Mouse (Mus musculus): ENCODE results near the gene Gm20388. TPM values are rescaled to one million over a fixed set of nuclear protein-coding genes. Genes with fewer than 3 reads are reported as not detected.

Gene Gm20388
- polyA plus RNA-seq, 1 experiment from 2014 or later = not detected

- H3K4me1 ChIP-seq (ENCODE audit: control insufficient read depth, insufficient read depth, low read length) = no peaks in the 10 kb centered on the region
- no peak overlapping the region for H3K4me2 ChIP-seq
- DNase-seq (ENCODE audit: low spot score, missing footprints) (no peak), ATAC-seq (ENCODE audit: low FRiP score) (no peak)
- H3K27ac ChIP-seq (ENCODE audit: low read depth, low read length) = no peak overlapping the region
- H3K27me3 ChIP-seq (ENCODE audit: control insufficient read depth, insufficient read depth, low read length) = no peaks in the 10 kb centered on the region
- peaks cover 15% of the 10 kb centered on the region for H3K36me3 ChIP-seq (ENCODE audit: control insufficient read depth, insufficient read depth, low read length)
- H3K4me3 ChIP-seq (ENCODE audit: low read depth, low read length) = no peak overlapping the region
- 97% methylated on average over 7 of the region's 7 CpGs for WGBS
- H3K9ac ChIP-seq (ENCODE audit: low read length) = no peak overlapping the region
- no peaks in the 10 kb centered on the region for H3K9me3 ChIP-seq (ENCODE audit: control insufficient read depth, low read length)
These were observed 4018.4 kb downstream of the Gm20388 start for GRCm38 (mm10) chr8:123929026-123929425.

GRCm38 (mm10) chr8:123948942-123949685, 4038.5 kb downstream of the Gm20388 start, which contains the start of gene Nup133:
Nup133 (minus strand) TSS chr8:123949265.
- Histone ChIP-seq H3K27me3 (ENCODE audit: control insufficient read depth, insufficient read depth, low read length) (no peaks in the 10 kb centered on the region), H3K4me1 (ENCODE audit: control insufficient read depth, insufficient read depth, low read length) (peaks cover 10% of the 10 kb centered on the region), H3K4me2 (peak within 1 kb of the TSS; percentile 83), H3K9me3 (ENCODE audit: control insufficient read depth, low read length) (no peaks in the 10 kb centered on the region), H3K36me3 (ENCODE audit: control insufficient read depth, insufficient read depth, low read length) (0 out of 2 replicates have a peak, but pooled peaks cover 5% of the 10 kb centered on the region), H3K9ac (ENCODE audit: low read length) (peak within 1 kb of the TSS; percentile 81), H3K27ac (ENCODE audit: low read depth, low read length) (no peak within 1 kb of the TSS), H3K4me3 (ENCODE audit: low read depth, low read length) (peak within 1 kb of the TSS; percentile 95)
- DNase-seq (ENCODE audit: low spot score, missing footprints) (peak; percentile 100), ATAC-seq (ENCODE audit: low FRiP score) (peak; percentile 90)
- WGBS = under 1% methylated on average over 77 of the region's 77 CpGs

DNA sequence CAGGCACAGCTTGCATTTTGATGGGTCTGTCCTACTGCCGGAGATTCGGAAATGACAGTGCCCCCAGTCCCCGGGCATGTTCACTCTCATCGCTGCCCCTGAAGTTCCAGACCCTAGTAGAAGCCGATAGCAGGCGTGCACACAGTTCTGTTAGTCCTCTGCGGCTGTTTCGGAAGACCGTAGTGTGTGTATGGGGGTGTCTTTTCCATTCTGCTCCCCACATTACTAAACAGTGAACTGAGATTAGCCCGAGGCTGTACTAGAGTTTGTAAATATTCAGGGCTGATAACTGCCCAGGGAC, 4039.0 kb downstream of the Gm20388 start:
- H3K27me3 ChIP-seq (ENCODE audit: control insufficient read depth, insufficient read depth, low read length) = no peaks in the 10 kb centered on the region
- 5% methylated on average over 10 of the region's 10 CpGs for WGBS
- 0 out of 2 replicates have a peak, but pooled peaks cover 5% of the 10 kb centered on the region for H3K36me3 ChIP-seq (ENCODE audit: control insufficient read depth, insufficient read depth, low read length)
- H3K4me3 ChIP-seq (ENCODE audit: low read depth, low read length) = peak overlapping the region; percentile 95
- no peaks in the 10 kb centered on the region for H3K9me3 ChIP-seq (ENCODE audit: control insufficient read depth, low read length)
- H3K27ac ChIP-seq (ENCODE audit: low read depth, low read length) = no peak overlapping the region
- peak; percentile 68 for ATAC-seq (ENCODE audit: low FRiP score)
- peak overlapping the region; percentile 81 for H3K4me2 ChIP-seq
- peaks cover 10% of the 10 kb centered on the region for H3K4me1 ChIP-seq (ENCODE audit: control insufficient read depth, insufficient read depth, low read length)
- H3K9ac ChIP-seq (ENCODE audit: low read length) = peak overlapping the region; percentile 80
- DNase-seq (ENCODE audit: low spot score, missing footprints) = no peak

DNA sequence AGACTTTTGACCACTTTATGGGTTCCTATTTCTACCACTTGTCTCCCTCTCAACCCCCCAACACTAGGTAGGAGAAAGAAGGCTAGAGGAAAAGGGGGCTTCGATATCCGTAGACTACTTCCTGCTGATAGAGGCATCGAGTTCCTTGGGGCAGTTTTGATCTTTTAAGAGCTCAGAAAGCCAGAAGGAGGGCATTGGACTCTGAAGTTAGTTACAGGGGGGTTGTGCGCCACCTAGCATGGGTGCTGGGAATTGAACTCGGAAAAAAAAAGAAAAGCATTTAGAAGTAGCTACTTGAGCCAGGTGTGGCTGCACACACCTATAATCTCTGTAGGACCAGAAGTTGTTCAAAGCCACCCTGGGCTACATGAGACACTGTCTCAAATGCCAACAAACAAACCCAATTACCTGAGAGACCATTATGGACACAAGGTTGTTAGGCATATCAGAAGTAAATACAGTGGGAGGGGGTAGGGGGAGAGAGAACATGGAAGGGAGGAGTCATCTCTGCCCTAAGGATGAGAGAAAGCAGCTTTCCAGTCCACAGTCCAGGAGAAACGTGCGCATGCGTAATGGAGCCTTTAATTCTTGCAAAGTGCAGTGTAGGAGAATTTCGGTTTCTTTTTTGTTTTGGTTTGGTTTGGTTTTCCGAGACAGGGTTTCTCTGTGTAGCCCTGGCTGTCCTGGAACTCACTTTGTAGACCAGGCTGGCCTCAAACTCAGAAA, 4039.6 kb downstream of the Gm20388 start:
- Histone ChIP-seq H3K4me3 (ENCODE audit: low read depth, low read length) (peak overlapping the region; percentile 95), H3K36me3 (ENCODE audit: control insufficient read depth, insufficient read depth, low read length) (0 out of 2 replicates have a peak, but pooled peaks cover 4% of the 10 kb centered on the region), H3K27ac (ENCODE audit: low read depth, low read length) (no peak overlapping the region), H3K27me3 (ENCODE audit: control insufficient read depth, insufficient read depth, low read length) (no peaks in the 10 kb centered on the region), H3K4me2 (peak overlapping the region; percentile 81), H3K9me3 (ENCODE audit: control insufficient read depth, low read length) (no peaks in the 10 kb centered on the region), H3K4me1 (ENCODE audit: control insufficient read depth, insufficient read depth, low read length) (peaks cover 10% of the 10 kb centered on the region), H3K9ac (ENCODE audit: low read length) (peak overlapping the region; percentile 80)
- no peak for ATAC-seq (ENCODE audit: low FRiP score)
- DNase-seq (ENCODE audit: low spot score, missing footprints) = peak; percentile 91
- 35% methylated on average over 10 of the region's 10 CpGs for WGBS

DNA sequence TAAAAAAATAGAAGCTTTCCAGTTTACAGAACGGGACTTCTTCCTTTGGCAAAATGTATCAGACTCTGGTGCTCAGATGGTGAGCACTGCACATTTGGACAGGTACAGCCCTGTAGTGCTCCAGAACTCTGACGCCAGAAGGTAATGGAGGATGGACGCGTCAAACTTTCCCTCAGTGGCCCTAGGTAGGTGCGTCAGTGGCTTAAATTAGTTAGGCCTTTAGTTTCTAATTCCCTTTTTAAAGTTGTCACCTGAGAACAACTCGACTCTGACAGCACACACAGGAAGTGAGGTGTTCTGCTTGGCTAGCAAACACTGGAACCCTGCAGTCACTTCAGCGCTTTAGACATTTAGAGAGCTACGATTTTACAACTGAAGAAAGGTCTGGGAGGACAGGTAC, 4043.0 kb downstream of the Gm20388 start:
- no peak overlapping the region for H3K4me3 ChIP-seq (ENCODE audit: low read depth, low read length)
- no peaks in the 10 kb centered on the region for H3K9me3 ChIP-seq (ENCODE audit: control insufficient read depth, low read length)
- no peak overlapping the region for H3K27ac ChIP-seq (ENCODE audit: low read depth, low read length)
- no peaks in the 10 kb centered on the region for H3K36me3 ChIP-seq (ENCODE audit: control insufficient read depth, insufficient read depth, low read length)
- no peak for ATAC-seq (ENCODE audit: low FRiP score)
- H3K9ac ChIP-seq (ENCODE audit: low read length) = no peak overlapping the region
- 88% methylated on average over 8 of the region's 8 CpGs for WGBS
- DNase-seq (ENCODE audit: low spot score, missing footprints) = no peak
- no peaks in the 10 kb centered on the region for H3K27me3 ChIP-seq (ENCODE audit: control insufficient read depth, insufficient read depth, low read length)
- H3K4me2 ChIP-seq = no peak overlapping the region
- H3K4me1 ChIP-seq (ENCODE audit: control insufficient read depth, insufficient read depth, low read length) = peaks cover 4% of the 10 kb centered on the region; the same call in 1 of the 2 replicates

- no peaks in the 10 kb centered on the region for H3K36me3 ChIP-seq (ENCODE audit: control insufficient read depth, insufficient read depth, low read length)
- no peak overlapping the region for H3K4me3 ChIP-seq (ENCODE audit: low read depth, low read length)
- no peak overlapping the region for H3K4me2 ChIP-seq
- 90% methylated on average over 8 of the region's 8 CpGs for WGBS
- no peak overlapping the region for H3K27ac ChIP-seq (ENCODE audit: low read depth, low read length)
- H3K9ac ChIP-seq (ENCODE audit: low read length) = no peak overlapping the region
- H3K27me3 ChIP-seq (ENCODE audit: control insufficient read depth, insufficient read depth, low read length) = no peaks in the 10 kb centered on the region
- H3K9me3 ChIP-seq (ENCODE audit: control insufficient read depth, low read length) = no peaks in the 10 kb centered on the region
- DNase-seq (ENCODE audit: low spot score, missing footprints) (no peak), ATAC-seq (ENCODE audit: low FRiP score) (no peak)
- peaks cover 4% of the 10 kb centered on the region; the same call in 1 of the 2 replicates for H3K4me1 ChIP-seq (ENCODE audit: control insufficient read depth, insufficient read depth, low read length)
These were observed 4043.6 kb downstream of the Gm20388 start for GRCm38 (mm10) chr8:123954246-123954645.

GRCm38 (mm10) chr8:123958130-123958529, 4047.5 kb downstream of the Gm20388 start:
- Histone ChIP-seq H3K4me2 (no peak overlapping the region), H3K27ac (ENCODE audit: low read depth, low read length) (no peak overlapping the region), H3K4me1 (ENCODE audit: control insufficient read depth, insufficient read depth, low read length) (no peaks in the 10 kb centered on the region), H3K9me3 (ENCODE audit: control insufficient read depth, low read length) (no peaks in the 10 kb centered on the region), H3K36me3 (ENCODE audit: control insufficient read depth, insufficient read depth, low read length) (no peaks in the 10 kb centered on the region), H3K9ac (ENCODE audit: low read length) (no peak overlapping the region), H3K27me3 (ENCODE audit: control insufficient read depth, insufficient read depth, low read length) (no peaks in the 10 kb centered on the region), H3K4me3 (ENCODE audit: low read depth, low read length) (no peak overlapping the region)
- WGBS = 84% methylated on average over 17 of the region's 17 CpGs
- ATAC-seq (ENCODE audit: low FRiP score) (no peak), DNase-seq (ENCODE audit: low spot score, missing footprints) (no peak)

DNA sequence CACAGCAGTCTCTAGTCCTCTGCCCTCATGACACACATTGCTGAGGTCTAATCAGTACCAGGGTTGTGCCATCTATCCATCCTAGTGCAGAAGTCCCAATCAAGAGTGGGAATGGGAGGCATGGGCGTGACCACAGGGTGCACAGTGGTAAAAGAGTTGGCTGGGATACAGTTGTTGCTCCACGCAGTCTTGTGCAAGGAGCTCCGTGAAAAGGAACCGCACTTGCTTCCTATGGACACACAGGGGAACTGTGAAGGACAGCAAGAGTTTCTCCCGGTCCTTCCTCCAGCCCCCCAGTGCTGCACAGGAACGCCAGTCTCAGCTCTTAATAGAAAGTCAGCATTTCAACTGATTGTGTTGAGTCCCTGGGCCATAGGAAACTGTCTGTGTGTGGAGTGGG, 4048.8 kb downstream of the Gm20388 start:
- ATAC-seq (ENCODE audit: low FRiP score) (no peak), DNase-seq (ENCODE audit: low spot score, missing footprints) (no peak)
- no peaks in the 10 kb centered on the region for H3K27me3 ChIP-seq (ENCODE audit: control insufficient read depth, insufficient read depth, low read length)
- no peak overlapping the region for H3K4me2 ChIP-seq
- no peak overlapping the region for H3K27ac ChIP-seq (ENCODE audit: low read depth, low read length)
- no peaks in the 10 kb centered on the region for H3K4me1 ChIP-seq (ENCODE audit: control insufficient read depth, insufficient read depth, low read length)
- H3K36me3 ChIP-seq (ENCODE audit: control insufficient read depth, insufficient read depth, low read length) = no peaks in the 10 kb centered on the region
- no peaks in the 10 kb centered on the region for H3K9me3 ChIP-seq (ENCODE audit: control insufficient read depth, low read length)
- 89% methylated on average over 6 of the region's 6 CpGs for WGBS
- no peak overlapping the region for H3K4me3 ChIP-seq (ENCODE audit: low read depth, low read length)
- H3K9ac ChIP-seq (ENCODE audit: low read length) = no peak overlapping the region

GRCm38 (mm10) chr8:123960056-123960455, 4049.4 kb downstream of the Gm20388 start:
- Histone ChIP-seq H3K36me3 (ENCODE audit: control insufficient read depth, insufficient read depth, low read length) (no peaks in the 10 kb centered on the region), H3K4me3 (ENCODE audit: low read depth, low read length) (no peak overlapping the region), H3K4me2 (no peak overlapping the region), H3K9me3 (ENCODE audit: control insufficient read depth, low read length) (no peaks in the 10 kb centered on the region), H3K9ac (ENCODE audit: low read length) (no peak overlapping the region), H3K27me3 (ENCODE audit: control insufficient read depth, insufficient read depth, low read length) (no peaks in the 10 kb centered on the region), H3K27ac (ENCODE audit: low read depth, low read length) (no peak overlapping the region), H3K4me1 (ENCODE audit: control insufficient read depth, insufficient read depth, low read length) (no peaks in the 10 kb centered on the region)
- 92% methylated on average over 9 of the region's 9 CpGs for WGBS
- no peak for ATAC-seq (ENCODE audit: low FRiP score)
- DNase-seq (ENCODE audit: low spot score, missing footprints) = no peak

All from midbrain, embryonic 11.5 days (tissue).